Mouse (Mus musculus) effector memory CD4-positive, alpha-beta T cell, adult 5 months (primary cell): ENCODE data around the gene AF067061. TPM values are rescaled to one million over a fixed set of nuclear protein-coding genes. Genes with fewer than 3 reads are reported as not detected.

Experiments used
- polyA plus RNA-seq: library from polyadenylated mRNA; unstranded; fragments of 100-300 nt; shearing (Covaris generic); gene quantifications from one replicate; pipeline ENCODE4 v1.2.1, GENCODE M21; 2017

AF067061 gene
- not detected for polyA plus RNA-seq

DNA sequence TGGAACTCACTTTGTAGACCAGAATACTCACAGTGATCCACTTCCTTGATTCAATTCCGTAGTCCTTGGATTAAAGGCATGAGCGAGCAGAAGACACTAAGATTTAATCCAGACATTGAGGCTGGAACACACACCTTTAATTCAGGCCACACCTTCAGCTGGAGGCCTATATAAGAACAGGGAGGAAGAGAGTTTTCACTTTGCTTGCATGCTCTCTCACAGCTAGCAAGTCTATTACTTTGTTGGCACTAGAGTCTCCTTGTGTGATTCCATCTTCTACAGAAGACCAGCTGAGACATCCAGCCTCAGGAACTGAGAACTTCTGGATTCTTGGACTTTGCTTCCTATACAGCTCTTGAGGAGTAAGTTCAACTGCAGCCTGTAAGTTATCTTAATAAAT, at the start of gene AF067061:
TSS of gene AF067061 (plus strand) at position 245 of the 400 bp plus-strand sequence.

DNA sequence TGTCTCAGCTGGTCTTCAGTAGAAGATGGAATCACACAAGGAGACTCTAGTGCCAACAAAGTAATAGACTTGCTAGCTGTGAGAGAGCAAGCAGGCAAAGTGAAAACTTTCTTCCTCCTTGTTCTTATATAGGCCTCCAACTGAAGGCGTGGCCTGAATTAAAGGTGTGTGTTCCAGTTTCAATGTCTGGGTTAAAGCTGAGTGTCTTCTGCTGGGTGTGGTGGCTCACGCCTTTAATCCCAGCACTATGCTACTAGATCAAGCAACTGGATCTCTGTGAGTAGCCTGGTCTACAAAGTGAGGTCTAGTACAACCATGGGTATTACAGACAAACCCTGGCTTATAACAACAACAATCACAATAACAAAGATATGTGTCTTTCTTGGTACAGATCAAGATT, 47.1 kb upstream of the AF067061 start, which contains the start of gene Gm21762:
TSS of gene Gm21762 (minus strand) at position 101 of the 400 bp plus-strand sequence.

DNA sequence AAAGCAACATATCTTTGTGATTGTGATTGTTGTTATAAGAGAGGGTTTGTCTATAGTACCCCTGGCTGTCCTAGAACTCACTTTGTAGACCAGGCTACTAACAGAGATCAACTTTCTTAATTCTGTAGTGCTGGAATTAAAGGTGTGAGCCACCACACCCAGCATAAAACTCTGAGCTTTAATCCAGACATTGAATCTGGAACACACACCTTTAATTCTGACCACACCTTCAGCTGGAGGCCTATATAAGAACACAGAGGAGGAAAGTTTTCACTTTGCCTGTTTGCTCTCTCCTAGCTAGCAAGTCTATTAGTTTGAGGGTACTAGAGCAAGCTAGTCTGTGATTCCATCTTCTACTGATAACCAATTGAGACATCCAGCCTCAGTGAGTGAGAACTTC, 24.1 kb upstream of the AF067061 start, which contains the start of gene Gm21731:
TSS of gene Gm21731 (plus strand) at position 301 of the 400 bp plus-strand sequence.

DNA sequence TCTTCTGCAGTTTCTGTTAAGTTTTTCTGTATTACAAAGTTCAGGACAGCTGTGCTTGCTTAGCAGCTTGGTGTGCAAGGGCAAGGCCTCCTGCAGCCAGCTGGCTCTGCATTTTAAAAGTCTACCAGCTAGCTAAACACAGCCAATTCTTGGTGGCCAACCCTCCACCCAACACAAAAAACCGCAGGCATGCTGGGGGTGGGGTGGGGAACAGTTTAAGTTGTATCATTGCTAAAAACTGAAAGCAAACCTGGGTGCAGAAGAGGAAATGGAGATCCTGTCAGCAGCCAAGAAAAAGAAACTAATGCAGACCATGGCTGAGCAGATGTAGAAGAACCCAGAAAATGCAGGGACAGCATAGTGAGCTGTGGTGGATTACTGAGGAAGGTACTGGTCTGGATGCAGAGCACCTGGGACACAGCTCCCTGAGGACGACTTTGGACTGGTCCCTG, 37.1 kb downstream of the AF067061 start, which contains the start of gene BC147527:
TSS of gene BC147527 (plus strand) at position 402 of the 452 bp plus-strand sequence.

Other genes with a start within 250 kb of the AF067061 start
- not detected for gene Gm36079, start 236.1 kb upstream of the AF067061 start, polyA plus RNA-seq
- 0.36 TPM for gene Gm21188, start 210.9 kb upstream of the AF067061 start, polyA plus RNA-seq
- not detected for gene Gm20767, start 122.9 kb upstream of the AF067061 start, polyA plus RNA-seq
- not detected for gene Gm21818, start 90.7 kb upstream of the AF067061 start, polyA plus RNA-seq
- gene Gm21762, start 47.2 kb upstream of the AF067061 start, polyA plus RNA-seq = not detected
- gene Gm21731, start 24.0 kb upstream of the AF067061 start, polyA plus RNA-seq = not detected
- gene BC147527, start 37.3 kb downstream of the AF067061 start, polyA plus RNA-seq = 8.3 TPM
- not detected for gene Tcstv3, start 53.8 kb downstream of the AF067061 start, polyA plus RNA-seq